Mouse (Mus musculus) 3T3-L1 (cell line): ENCODE measurements around the gene Iffo2.

ENCODE experiments used
- DNase-seq: peaks from one replicate; pipeline ENCODE4 v3.0.0-alpha.2; 2015; ENCODE audit warnings: low read depth, low spot score

The Iffo2 gene

GRCm38 (mm10) chr4:139532081-139532480 is 1.7 kb downstream of the Iffo2 start:
- no peak for DNase-seq

- DNase-seq = peak; percentile 65
These were observed 4.9 kb downstream of the Iffo2 start for GRCm38 (mm10) chr4:139535127-139535695.

DNA sequence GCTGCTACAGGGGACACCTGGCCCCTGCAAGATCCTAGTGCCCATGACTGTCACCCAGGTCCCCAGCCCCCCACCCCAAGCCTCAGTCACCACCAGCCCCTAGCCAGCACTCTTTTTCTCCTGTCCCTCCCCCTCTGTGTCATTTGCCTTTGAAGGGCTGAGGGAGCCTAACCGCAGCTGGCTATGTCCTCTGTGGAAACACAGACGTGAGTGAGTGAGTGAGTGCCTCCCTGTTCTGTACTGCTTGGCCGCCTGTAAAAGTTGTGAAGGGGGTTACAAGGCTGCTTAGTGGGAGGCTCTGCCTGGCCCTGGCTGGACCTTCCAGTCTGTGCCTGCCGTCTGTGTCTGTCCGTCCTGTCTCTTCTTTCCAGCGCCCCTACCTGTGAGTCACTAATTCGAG is 5.4 kb downstream of the Iffo2 start:
- no peak for DNase-seq

GRCm38 (mm10) chr4:139536706-139537105 is 6.4 kb downstream of the Iffo2 start:
- no peak for DNase-seq

GRCm38 (mm10) chr4:139540784-139541183 is 10.4 kb downstream of the Iffo2 start:
- DNase-seq = no peak

DNA sequence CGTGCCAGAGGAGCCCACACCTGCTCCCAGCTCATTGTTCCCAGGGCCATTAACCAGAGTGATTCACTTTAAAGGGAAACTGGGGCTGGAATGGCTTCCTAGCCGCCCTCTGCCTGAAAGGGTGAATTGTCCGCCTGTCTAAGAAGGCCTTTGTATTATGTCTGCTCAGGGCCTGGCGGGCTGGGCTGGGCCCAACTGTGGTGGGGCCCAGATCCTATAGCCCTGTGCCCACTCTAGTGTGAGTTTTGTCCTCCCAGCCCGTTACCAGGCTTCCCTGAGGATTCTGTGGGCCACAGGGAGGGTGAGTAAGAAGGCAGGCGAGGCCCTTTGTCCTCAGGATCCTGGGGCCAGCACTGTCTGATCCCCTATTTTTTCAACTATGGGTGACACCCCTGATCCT is 15.4 kb downstream of the Iffo2 start:
- no peak for DNase-seq

DNA sequence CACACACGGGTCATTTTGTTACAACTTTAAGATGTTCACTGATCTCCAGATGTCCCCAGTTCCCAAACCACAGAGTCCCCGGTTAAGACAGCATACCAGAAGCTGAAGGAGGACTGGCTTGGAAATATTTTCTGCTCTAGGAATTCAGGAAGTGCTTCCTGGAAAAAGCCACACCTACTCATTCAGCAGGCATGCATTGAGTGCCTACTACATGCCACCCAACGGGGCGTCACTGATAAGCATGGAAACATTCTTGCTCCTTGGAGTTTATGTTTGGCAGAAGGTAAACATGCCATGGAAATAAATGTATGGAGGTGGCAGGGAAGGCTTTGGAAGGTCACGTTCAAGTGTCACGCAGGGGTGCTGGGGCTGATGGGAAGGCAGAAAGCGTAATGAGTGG is 19.1 kb downstream of the Iffo2 start:
- DNase-seq = no peak

DNA sequence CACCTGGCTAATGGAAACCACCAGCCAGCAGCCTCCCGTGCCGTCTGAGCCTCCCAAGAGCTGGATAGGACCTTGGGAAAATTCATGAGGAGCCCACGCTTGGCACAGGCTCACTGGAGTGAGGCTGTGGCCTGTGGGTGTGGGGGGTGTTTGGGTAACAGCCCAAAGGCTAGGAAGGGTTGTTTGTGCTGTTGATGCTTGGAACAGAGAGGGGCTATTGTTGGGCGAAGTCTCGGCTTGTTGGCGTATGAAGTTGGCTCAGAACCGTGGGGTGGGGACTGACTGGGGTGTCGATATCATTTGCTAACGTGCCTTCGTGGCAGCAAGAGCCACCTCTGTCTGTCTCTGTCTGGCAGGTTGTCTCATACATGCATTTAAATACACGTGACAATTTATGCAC is 24.9 kb downstream of the Iffo2 start:
- DNase-seq = no peak

DNA sequence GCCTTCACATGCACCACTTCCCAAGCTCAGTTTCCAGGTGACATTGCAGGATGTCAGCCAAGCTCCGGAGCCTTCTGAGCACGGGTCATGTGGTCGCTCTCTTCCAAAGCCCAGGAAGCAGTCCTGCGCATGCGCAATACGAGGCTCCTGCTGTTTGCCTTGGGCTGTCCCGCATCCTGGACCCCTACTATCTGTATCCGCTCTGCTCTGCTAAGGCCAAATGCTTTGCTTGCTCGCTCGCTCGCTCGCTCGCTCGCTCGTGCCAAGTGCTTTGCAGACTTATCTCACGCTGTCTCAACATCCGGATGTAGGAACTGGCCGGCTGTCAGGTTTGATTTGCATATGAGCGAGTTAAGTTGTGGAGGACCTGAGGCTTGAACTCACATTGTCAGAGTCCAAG is 25.6 kb downstream of the Iffo2 start:
- DNase-seq = no peak

DNA sequence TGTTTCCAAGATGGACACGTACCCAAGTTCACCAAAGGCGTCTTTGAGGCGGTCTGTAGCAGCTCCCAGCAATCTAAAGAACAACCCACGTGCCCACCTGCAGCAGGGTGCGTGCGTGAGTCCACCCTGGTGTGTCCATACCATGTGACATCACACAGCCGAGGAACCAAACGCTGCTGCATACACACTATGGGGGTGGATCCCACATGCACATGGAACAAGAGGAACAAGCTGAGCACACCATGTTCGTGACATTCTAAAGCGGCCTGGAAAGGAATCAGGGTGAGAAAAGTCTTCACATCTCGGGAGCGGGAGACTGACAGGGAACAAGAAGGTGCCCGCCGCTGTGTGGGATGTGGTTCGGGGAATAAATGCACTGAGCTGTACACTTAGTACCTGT is 38.0 kb downstream of the Iffo2 start:
- no peak for DNase-seq

DNA sequence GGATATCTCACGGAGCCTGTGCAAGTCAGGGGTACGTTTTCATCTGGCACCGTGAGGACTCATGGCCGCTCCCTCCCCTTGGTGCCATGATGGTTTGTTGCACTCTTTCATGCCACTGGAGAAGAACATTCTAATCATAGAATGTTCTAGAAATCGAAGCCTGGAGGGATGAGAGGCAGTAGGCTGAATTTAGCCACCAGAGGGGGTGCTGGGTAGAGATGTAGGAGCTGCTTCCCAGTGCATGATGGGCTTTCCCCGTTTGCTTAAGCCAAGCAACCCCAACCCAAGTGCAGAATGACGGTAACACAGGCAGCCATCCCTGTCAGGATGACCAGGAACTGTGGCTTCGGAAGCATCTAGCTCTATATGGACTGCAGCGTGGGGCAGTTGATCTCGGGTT is 40.4 kb downstream of the Iffo2 start:
- no peak for DNase-seq

DNA sequence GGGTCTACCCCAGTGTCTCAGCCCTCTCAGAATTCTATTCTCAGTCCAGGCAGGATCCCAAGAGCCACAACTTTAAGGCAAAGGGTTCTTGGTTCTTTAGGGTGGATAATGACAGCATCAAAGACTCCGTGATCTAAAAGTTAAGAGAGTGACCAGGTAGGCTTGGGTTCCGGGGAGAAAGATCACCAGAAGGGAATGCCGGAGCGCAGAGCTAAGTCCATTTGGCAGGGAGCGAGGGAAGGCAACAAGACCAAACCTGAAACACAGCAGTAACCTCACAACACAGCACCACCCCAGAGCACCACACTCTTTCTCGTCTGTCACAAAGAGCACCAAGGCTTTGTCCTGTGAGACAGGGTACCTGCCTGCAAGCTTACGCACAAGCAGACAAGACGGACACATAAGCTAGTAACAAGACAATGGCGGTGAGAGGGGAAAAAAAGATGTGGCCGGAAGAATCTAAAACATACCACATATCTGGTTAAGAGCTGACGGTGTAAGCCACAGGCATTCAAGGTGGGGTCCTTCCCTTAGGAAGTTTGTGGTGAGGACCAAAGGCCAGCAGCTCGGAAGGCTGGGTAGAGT is 42.7 kb downstream of the Iffo2 start:
- no peak for DNase-seq

DNA sequence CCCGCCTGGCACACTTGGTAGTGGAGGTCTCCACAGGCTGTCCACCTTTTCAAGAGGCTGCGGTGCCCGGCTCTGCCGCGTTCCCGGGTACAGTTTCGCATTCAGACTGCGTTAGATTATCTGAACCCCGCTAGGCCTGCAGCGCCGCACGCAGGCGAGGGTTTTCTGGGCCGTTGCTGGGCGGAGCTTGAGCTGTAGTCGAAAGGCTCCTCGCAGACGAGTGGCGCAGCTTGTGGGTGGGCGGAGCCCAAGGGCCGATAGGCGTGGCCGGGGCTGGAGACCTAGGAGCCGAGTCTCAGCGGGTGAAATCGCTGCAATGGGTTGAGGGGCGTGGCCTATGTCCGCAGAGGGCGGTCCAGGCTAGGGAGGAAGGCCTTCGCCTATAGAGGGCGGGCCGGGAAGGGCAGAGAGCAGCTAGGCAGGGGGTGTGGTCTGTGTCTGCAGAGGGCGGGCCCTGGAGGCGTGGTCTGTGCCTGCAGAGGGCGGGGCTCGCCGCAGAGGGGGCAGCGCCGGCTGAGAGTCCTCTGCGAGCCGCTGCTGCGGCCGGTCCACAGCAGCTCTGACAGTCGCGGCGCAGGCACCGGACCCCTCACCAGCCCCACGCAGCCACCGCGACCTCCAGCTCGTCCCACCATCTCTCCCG is 43.9 kb downstream of the Iffo2 start:
- peak; percentile 99 for DNase-seq

DNA sequence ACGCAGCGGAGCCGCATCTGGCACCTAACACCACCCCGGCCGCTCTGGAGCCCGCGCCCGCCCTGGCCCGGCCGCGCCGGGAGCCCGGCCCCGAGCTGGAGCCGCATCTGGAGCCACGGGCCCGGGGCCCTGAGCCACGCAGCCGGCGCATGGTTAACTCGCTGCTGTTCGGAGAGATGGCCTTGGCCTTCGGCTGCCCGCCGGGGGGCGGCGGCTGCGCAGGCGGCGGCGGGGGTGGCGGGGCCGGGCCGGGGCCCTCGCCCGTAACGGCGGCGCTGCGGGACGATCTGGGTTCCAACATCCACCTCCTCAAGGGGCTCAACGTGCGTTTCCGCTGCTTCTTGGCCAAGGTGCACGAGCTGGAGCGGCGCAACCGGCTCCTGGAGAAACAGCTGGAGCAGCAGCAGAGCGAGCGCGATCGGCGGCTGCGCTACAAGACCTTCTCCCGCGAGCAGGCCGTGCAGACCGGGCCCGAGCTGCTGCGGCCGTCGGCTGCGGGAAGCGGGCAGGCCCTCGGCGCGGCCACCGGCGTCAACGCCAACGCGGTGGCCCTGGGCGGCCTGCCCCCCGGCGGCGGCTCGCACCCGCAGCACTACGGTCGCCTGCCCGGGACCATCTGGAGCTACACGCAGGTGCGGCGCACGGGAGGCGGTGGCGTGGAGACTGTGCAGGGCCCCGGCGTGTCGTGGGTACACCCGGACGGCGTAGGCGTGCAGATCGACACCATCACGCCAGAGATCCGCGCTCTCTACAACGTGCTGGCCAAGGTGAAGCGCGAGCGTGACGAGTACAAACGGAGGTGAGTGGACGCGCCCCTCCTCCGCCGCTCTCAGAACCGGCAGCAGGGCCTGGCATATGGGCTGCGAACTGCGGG is 44.7 kb downstream of the Iffo2 start:
- no peak for DNase-seq

DNA sequence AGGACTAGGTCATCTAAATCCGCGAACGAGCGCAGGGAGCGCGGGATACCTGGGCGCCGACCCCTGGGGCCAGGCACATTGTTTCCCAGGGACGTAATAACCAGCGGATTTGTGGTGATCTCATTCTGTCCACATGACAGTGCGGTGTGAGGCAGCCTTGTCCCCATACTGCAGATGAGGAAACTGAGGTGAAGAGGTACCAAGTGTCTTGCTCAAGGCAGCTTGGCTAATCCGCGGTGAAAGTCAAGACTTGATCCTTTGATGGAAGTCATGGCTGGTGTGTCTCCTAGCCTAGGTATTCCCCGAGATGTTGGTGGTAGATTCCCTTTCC is 45.3 kb downstream of the Iffo2 start:
- DNase-seq = peak; percentile 59

GRCm38 (mm10) chr4:139576251-139576880 is 46.0 kb downstream of the Iffo2 start:
- DNase-seq = no peak

DNA sequence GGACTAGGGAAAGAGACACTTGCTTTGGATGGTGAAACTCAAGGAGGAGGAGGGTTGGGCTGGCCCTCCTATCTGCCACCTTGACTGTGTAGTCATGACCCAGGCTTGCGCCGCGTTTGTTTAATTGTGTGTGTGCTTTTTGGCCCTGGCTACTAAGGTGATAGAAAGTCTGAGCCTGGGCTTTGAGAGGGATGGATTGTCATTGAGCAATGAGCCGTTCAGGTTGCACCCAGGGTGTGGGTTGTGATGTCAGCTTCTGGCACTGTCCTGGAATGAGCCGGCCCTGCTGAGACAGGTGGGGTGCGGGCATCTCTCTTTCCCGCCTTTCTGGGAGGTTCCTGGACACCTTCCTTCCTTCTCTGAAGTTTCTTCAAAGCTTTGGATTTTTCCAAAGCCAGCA is 46.7 kb downstream of the Iffo2 start:
- no peak for DNase-seq

GRCm38 (mm10) chr4:139578389-139578788 is 48.0 kb downstream of the Iffo2 start:
- no peak for DNase-seq

GRCm38 (mm10) chr4:139579003-139579402 is 48.7 kb downstream of the Iffo2 start:
- peak; percentile 52 for DNase-seq

GRCm38 (mm10) chr4:139579466-139579865 is 49.1 kb downstream of the Iffo2 start:
- no peak for DNase-seq

GRCm38 (mm10) chr4:139580663-139581336 is 50.5 kb downstream of the Iffo2 start:
- DNase-seq = peak; percentile 88
